Mouse (Mus musculus): ENCODE data around the gene Zfp169. TPM values are rescaled to one million over a fixed set of nuclear protein-coding genes. Genes with fewer than 3 reads are reported as not detected.
"Not testable (repeated sequence)": the region's sequence is repeated elsewhere in the genome, so short reads cannot be mapped to it uniquely, and the experiment has no call there.

Zfp169 gene
- total and polyA plus RNA-seq, 2 experiments from 2014 or later: 1.0 to 4.3 TPM

- Histone ChIP-seq H3K9ac (replicated peaks; ENCODE audit: low read depth, low read length) (no peak overlapping the region), H3K4me3 (ENCODE audit: low read depth, low read length) (no peak overlapping the region), H3K9me3 (replicated peaks; ENCODE audit: control insufficient read depth, low read length) (no peaks in the 10 kb centered on the region), H3K27ac (ENCODE audit: low read depth) (no peak overlapping the region), H3K36me3 (replicated peaks; ENCODE audit: control insufficient read depth, insufficient read depth, low read length) (peaks cover 13% of the 10 kb centered on the region; the same call in 1 of the 2 replicates), H3K27me3 (ENCODE audit: control insufficient read depth, insufficient read depth, low read length) (no peaks in the 10 kb centered on the region), H3K4me2 (ENCODE audit: low read depth, low read length) (no peak overlapping the region), H3K4me1 (ENCODE audit: control insufficient read depth, insufficient read depth) (no peaks in the 10 kb centered on the region)
- WGBS: 59% methylated on average over 2 of the region's 2 CpGs
- TF ChIP-seq CTCF (IDR thresholded peaks at IDR 0.05; ENCODE audit: low read depth): no peak
- no peak for TF ChIP-seq EP300 (IDR thresholded peaks at IDR 0.05; ENCODE audit: low read depth)
- no peak for ATAC-seq (ENCODE audit: insufficient read depth, low read depth)
- DNase-seq (ENCODE audit: low spot score): peak; percentile 3
These were observed 18.2 kb upstream of the Zfp169 start for GRCm38 (mm10) chr13:48531448-48531847.

GRCm38 (mm10) chr13:48530685-48531084 is 17.4 kb upstream of the Zfp169 start:
- Histone ChIP-seq H3K36me3 (replicated peaks; ENCODE audit: control insufficient read depth, insufficient read depth, low read length) (peaks cover 10% of the 10 kb centered on the region; the same call in 1 of the 2 replicates), H3K4me1 (ENCODE audit: control insufficient read depth, insufficient read depth) (no peaks in the 10 kb centered on the region), H3K9ac (replicated peaks; ENCODE audit: low read depth, low read length) (no peak overlapping the region), H3K27me3 (ENCODE audit: control insufficient read depth, insufficient read depth, low read length) (no peaks in the 10 kb centered on the region), H3K4me3 (ENCODE audit: low read depth, low read length) (no peak overlapping the region), H3K4me2 (ENCODE audit: low read depth, low read length) (no peak overlapping the region), H3K27ac (ENCODE audit: low read depth) (no peak overlapping the region), H3K9me3 (replicated peaks; ENCODE audit: control insufficient read depth, low read length) (no peaks in the 10 kb centered on the region)
- TF ChIP-seq EP300 (IDR thresholded peaks at IDR 0.05; ENCODE audit: low read depth) (no peak), CTCF (IDR thresholded peaks at IDR 0.05; ENCODE audit: low read depth) (no peak)
- 39% methylated on average over 2 of the region's 2 CpGs for WGBS
- no peak; the same call in 1 of the 2 replicates for ATAC-seq (ENCODE audit: insufficient read depth, low read depth)
- peak; percentile 5 for DNase-seq (ENCODE audit: low spot score)

GRCm38 (mm10) chr13:48529028-48529427 is 15.8 kb upstream of the Zfp169 start:
- DNase-seq (ENCODE audit: low spot score): peak; percentile 4
- no peak overlapping the region for H3K27ac ChIP-seq (ENCODE audit: low read depth)
- H3K9me3 ChIP-seq (replicated peaks; ENCODE audit: control insufficient read depth, low read length): no peaks in the 10 kb centered on the region
- H3K4me2 ChIP-seq (ENCODE audit: low read depth, low read length): no peak overlapping the region
- no peaks in the 10 kb centered on the region for H3K27me3 ChIP-seq (ENCODE audit: control insufficient read depth, insufficient read depth, low read length)
- no peak overlapping the region for H3K9ac ChIP-seq (replicated peaks; ENCODE audit: low read depth, low read length)
- no peak for TF ChIP-seq EP300 (IDR thresholded peaks at IDR 0.05; ENCODE audit: low read depth)
- no peak for TF ChIP-seq CTCF (IDR thresholded peaks at IDR 0.05; ENCODE audit: low read depth)
- H3K36me3 ChIP-seq (replicated peaks; ENCODE audit: control insufficient read depth, insufficient read depth, low read length): no peaks in the 10 kb centered on the region
- H3K4me1 ChIP-seq (ENCODE audit: control insufficient read depth, insufficient read depth): no peaks in the 10 kb centered on the region
- no peak for ATAC-seq (ENCODE audit: insufficient read depth, low read depth)
- 35% methylated on average over 2 of the region's 2 CpGs for WGBS
- H3K4me3 ChIP-seq (ENCODE audit: low read depth, low read length): no peak overlapping the region

GRCm38 (mm10) chr13:48528123-48528871 is 15.0 kb upstream of the Zfp169 start:
- Histone ChIP-seq H3K27me3 (ENCODE audit: control insufficient read depth, insufficient read depth, low read length) (no peaks in the 10 kb centered on the region), H3K27ac (ENCODE audit: low read depth) (no peak overlapping the region), H3K9ac (replicated peaks; ENCODE audit: low read depth, low read length) (no peak overlapping the region), H3K36me3 (replicated peaks; ENCODE audit: control insufficient read depth, insufficient read depth, low read length) (no peaks in the 10 kb centered on the region), H3K4me1 (ENCODE audit: control insufficient read depth, insufficient read depth) (no peaks in the 10 kb centered on the region), H3K9me3 (replicated peaks; ENCODE audit: control insufficient read depth, low read length) (no peaks in the 10 kb centered on the region), H3K4me2 (ENCODE audit: low read depth, low read length) (no peak overlapping the region), H3K4me3 (ENCODE audit: low read depth, low read length) (no peak overlapping the region)
- ATAC-seq (ENCODE audit: insufficient read depth, low read depth) (peak; percentile 71), DNase-seq (ENCODE audit: low spot score) (peak; percentile 61)
- TF ChIP-seq CTCF (IDR thresholded peaks at IDR 0.05; ENCODE audit: low read depth) (peak; percentile 90), EP300 (IDR thresholded peaks at IDR 0.05; ENCODE audit: low read depth) (no peak)
- WGBS: 49% methylated on average over 15 of the region's 15 CpGs

- Histone ChIP-seq H3K36me3 (replicated peaks; ENCODE audit: control insufficient read depth, insufficient read depth, low read length) (no peaks in the 10 kb centered on the region), H3K9ac (replicated peaks; ENCODE audit: low read depth, low read length) (no peak overlapping the region), H3K27me3 (ENCODE audit: control insufficient read depth, insufficient read depth, low read length) (no peaks in the 10 kb centered on the region), H3K27ac (ENCODE audit: low read depth) (no peak overlapping the region), H3K4me3 (ENCODE audit: low read depth, low read length) (no peak overlapping the region), H3K4me1 (ENCODE audit: control insufficient read depth, insufficient read depth) (no peaks in the 10 kb centered on the region), H3K4me2 (ENCODE audit: low read depth, low read length) (no peak overlapping the region), H3K9me3 (replicated peaks; ENCODE audit: control insufficient read depth, low read length) (no peaks in the 10 kb centered on the region)
- ATAC-seq (ENCODE audit: insufficient read depth, low read depth) (no peak), DNase-seq (ENCODE audit: low spot score) (peak; percentile 5)
- 66% methylated on average over 5 of the region's 5 CpGs for WGBS
- no peak for TF ChIP-seq CTCF (IDR thresholded peaks at IDR 0.05; ENCODE audit: low read depth)
- no peak for TF ChIP-seq EP300 (IDR thresholded peaks at IDR 0.05; ENCODE audit: low read depth)
These were observed 12.5 kb upstream of the Zfp169 start for GRCm38 (mm10) chr13:48525745-48526144.

- not testable (repeated sequence) for H3K4me2 ChIP-seq (ENCODE audit: low read depth, low read length); H3K9ac ChIP-seq (replicated peaks; ENCODE audit: low read depth, low read length); H3K9me3 ChIP-seq (replicated peaks; ENCODE audit: control insufficient read depth, low read length); H3K4me1 ChIP-seq (ENCODE audit: control insufficient read depth, insufficient read depth); H3K27me3 ChIP-seq (ENCODE audit: control insufficient read depth, insufficient read depth, low read length); H3K36me3 ChIP-seq (replicated peaks; ENCODE audit: control insufficient read depth, insufficient read depth, low read length); ATAC-seq (ENCODE audit: insufficient read depth, low read depth); DNase-seq (ENCODE audit: low spot score); H3K4me3 ChIP-seq (ENCODE audit: low read depth, low read length); H3K27ac ChIP-seq (ENCODE audit: low read depth)
These were observed 5.9 kb upstream of the Zfp169 start for GRCm38 (mm10) chr13:48519122-48519521.
